Mouse (Mus musculus) heart, embryonic 11.5 days (tissue): ENCODE results near the gene Mrpl55. TPM values are rescaled to one million over a fixed set of nuclear protein-coding genes. Genes with fewer than 3 reads are reported as not detected.

Experiments
- ATAC-seq: fragments of 200-750 bp; cut with Nextera tagmentation; replicated peaks from 2 replicates; pipeline ENCODE4 v1.8.0; 2017; ENCODE audit warnings: moderate library complexity; ENCODE audit not compliant: insufficient number of reproducible peaks, low FRiP score, low TSS enrichment
- H3K27ac ChIP-seq: fragments of 300-500 bp; sonication (generic); 2 replicates; pipeline ENCODE4 v1.5.1; 2014; ENCODE audit warnings: mild to moderate bottlenecking, low read depth, low read length
- H3K27me3 ChIP-seq: fragments of 300-500 bp; sonication (generic); 2 replicates; pipeline ENCODE4 v1.6.1; 2014; ENCODE audit warnings: mild to moderate bottlenecking, low read length, mixed read lengths; ENCODE audit not compliant: control insufficient read depth, insufficient read depth
- H3K36me3 ChIP-seq: fragments of 300-500 bp; sonication (generic); 2 replicates; pipeline ENCODE4 v1.6.1; 2014; ENCODE audit warnings: mild to moderate bottlenecking, low read length, moderate library complexity, mixed read lengths; ENCODE audit not compliant: control insufficient read depth, insufficient read depth
- H3K4me1 ChIP-seq: fragments of 300-500 bp; sonication (generic); 2 replicates; pipeline ENCODE4 v1.6.1; 2014; ENCODE audit warnings: low read length; ENCODE audit not compliant: control insufficient read depth, insufficient read depth
- H3K4me2 ChIP-seq: fragments of 300-500 bp; sonication (generic); 2 replicates; pipeline ENCODE4 v1.6.1; 2014; ENCODE audit warnings: mild to moderate bottlenecking, moderate library complexity
- H3K4me3 ChIP-seq: fragments of 300-500 bp; sonication (generic); 2 replicates; pipeline ENCODE4 v1.5.1; 2014; ENCODE audit warnings: low read depth, low read length
- H3K9ac ChIP-seq: fragments of 300-500 bp; sonication (generic); 2 replicates; pipeline ENCODE4 v1.6.1; 2014; ENCODE audit warnings: mild to moderate bottlenecking, low read depth, low read length, moderate library complexity
- H3K9me3 ChIP-seq: fragments of 300-500 bp; sonication (generic); replicated peaks from 2 replicates; pipeline ENCODE4 v1.6.1; 2016; ENCODE audit warnings: low read length; ENCODE audit not compliant: control insufficient read depth
- WGBS: fragments of 180-500 bp; shearing (Covaris S2); extraction: QIAGEN DNeasy Blood & Tissue Kit; methylation state at CpG from one replicate; pipeline ENCODE4 v1.1.7; 2014; ENCODE audit not compliant: insufficient replicate concordance; 5-methylcytosine and 5-hydroxymethylcytosine counted together
- polyA plus RNA-seq: library from polyadenylated mRNA; unstranded; fragments of >200 nt; fragmentation: Nextera tagmentation; extraction: Ambion mirVana; gene quantifications from 2 replicates; pipeline ENCODE4 v1.2.1, GENCODE M21; 2014

The Mrpl55 gene
- polyA plus RNA-seq, 1 experiment from 2014 or later, result 102 TPM

DNA sequence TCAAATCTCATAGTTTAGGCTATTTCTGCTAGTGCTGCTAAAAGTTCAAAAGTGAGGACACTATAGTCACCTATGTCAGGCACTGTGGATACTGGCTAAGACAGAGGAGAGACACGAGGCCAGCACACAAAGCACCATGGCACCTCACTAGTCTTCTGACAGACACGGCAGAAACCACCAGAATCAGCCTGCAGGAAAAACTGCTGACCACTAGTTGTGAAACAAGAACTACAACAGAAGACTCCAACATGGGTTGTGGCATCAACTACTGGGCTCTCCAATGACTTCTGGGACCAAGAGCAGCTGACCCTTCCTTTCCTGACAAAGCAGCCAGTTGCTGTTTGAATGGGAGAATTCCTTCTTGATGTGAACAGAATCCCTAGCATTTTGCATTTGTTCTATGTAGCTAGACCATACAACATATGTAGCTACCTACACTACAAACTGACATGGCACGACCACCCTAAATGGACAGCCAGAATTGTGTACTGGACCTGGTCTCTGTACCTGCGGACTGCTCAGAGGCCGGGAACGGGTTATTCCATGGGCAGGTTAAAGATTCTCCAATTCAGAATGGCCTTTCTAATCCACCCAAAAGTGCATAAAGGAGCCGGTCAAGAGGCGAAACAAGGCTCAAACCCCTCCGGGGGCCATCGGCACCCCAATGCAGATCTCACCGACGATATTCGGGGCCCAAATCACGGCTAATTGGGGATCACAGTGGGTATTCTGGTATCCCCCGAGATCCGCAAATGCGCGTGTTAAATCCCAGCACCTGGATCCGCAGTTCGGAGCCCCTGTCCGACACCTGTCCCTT is 24.7 kb downstream of the Mrpl55 start:
- Histone ChIP-seq H3K36me3 (no peaks in the 10 kb centered on the region), H3K9me3 (no peaks in the 10 kb centered on the region), H3K27me3 (no peaks in the 10 kb centered on the region), H3K4me3 (peak overlapping the region; percentile 91), H3K9ac (peak overlapping the region; percentile 100), H3K4me2 (peak overlapping the region; percentile 91), H3K4me1 (peaks cover 42% of the 10 kb centered on the region), H3K27ac (peak overlapping the region; percentile 98)
- 3% methylated on average over 21 of the region's 21 CpGs for WGBS
- no peak for ATAC-seq

DNA sequence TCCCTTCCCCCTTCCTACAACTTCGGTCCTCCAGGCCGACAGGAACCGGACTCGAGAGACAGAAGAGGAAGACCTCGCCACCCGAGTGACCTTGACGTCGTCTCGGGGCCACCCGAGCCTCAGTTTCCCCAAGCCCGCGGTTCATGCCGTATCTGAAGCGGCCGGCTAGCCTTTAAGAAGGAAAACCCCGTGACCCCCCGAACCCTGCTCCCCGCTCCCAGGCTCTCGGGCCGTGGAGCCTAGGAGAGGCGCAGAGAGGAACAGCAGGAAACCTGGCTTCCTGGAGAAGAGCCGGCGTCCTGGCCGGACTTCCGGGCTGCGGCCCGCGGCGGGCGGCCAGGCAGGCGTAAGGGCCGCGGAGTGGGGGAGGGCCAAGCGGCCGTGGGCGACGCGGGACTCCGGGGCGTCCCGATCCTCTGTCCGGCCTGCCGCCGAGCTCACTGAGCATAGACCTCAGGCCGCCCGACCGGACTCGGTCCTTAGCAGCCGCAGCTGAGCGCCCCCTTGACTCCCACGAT is 25.4 kb downstream of the Mrpl55 start:
- WGBS, result under 1% methylated on average over 49 of the region's 51 CpGs
- H3K4me1 ChIP-seq, result peaks cover 39% of the 10 kb centered on the region
- H3K4me3 ChIP-seq, result peak overlapping the region; percentile 91
- H3K9me3 ChIP-seq, result no peaks in the 10 kb centered on the region
- peak overlapping the region; percentile 91 for H3K4me2 ChIP-seq
- peak overlapping the region; percentile 98 for H3K27ac ChIP-seq
- H3K36me3 ChIP-seq, result no peaks in the 10 kb centered on the region
- no peaks in the 10 kb centered on the region for H3K27me3 ChIP-seq
- peak overlapping the region; percentile 100 for H3K9ac ChIP-seq
- peak; percentile 67 for ATAC-seq

DNA sequence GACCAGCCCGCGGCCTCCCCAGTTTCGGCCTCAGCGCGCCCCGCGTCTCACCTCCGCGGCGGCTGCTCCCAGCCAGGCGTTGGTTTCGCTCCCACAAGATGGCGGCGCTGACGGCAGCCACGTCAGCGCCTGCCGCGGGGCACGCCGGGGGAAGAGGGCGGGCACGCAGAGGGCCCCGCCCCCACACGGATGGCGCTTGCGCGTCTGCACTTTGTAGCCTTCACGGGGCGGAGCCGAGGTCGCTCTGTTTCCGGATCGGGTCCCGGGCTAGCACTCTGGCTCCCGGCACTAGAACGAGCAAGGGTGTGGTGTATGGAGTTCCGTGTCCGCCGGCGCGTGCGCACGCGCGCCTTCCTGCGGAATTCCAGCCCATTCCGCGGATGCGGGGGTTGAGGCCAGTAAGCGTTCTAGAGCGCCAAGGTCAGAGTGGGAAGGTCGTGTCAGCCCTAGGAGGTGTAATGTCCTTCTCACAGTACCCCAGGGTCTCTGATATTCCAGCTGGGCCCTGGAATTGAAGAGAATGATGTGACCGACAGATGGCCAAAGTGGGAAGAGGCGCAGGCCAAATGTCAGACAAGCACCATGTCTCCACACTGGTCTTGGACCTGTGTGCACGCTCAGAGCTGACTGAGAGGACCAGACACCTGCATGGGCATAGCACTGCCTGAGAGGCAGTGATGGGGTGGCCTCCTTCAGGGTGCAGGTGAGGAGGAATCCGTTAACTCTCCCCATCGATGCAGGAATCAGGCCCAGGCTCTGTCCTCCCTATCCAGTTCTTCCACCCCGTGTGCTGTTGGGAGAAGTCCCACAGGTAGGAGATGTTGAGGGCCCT is 26.1 kb downstream of the Mrpl55 start, which contains the start of gene Arf1:
Gene Arf1 (minus strand): TSS at position 149 of the 832 bp plus-strand sequence.
- Histone ChIP-seq H3K9me3 (no peaks in the 10 kb centered on the region), H3K27ac (peak within 1 kb of the TSS; percentile 98), H3K4me2 (peak within 1 kb of the TSS; percentile 91), H3K4me1 (peaks cover 32% of the 10 kb centered on the region), H3K36me3 (no peaks in the 10 kb centered on the region), H3K27me3 (no peaks in the 10 kb centered on the region), H3K4me3 (peak within 1 kb of the TSS; percentile 91), H3K9ac (peak within 1 kb of the TSS; percentile 100)
- peak; percentile 94 for ATAC-seq
- WGBS, result 4% methylated on average over 59 of the region's 59 CpGs

DNA sequence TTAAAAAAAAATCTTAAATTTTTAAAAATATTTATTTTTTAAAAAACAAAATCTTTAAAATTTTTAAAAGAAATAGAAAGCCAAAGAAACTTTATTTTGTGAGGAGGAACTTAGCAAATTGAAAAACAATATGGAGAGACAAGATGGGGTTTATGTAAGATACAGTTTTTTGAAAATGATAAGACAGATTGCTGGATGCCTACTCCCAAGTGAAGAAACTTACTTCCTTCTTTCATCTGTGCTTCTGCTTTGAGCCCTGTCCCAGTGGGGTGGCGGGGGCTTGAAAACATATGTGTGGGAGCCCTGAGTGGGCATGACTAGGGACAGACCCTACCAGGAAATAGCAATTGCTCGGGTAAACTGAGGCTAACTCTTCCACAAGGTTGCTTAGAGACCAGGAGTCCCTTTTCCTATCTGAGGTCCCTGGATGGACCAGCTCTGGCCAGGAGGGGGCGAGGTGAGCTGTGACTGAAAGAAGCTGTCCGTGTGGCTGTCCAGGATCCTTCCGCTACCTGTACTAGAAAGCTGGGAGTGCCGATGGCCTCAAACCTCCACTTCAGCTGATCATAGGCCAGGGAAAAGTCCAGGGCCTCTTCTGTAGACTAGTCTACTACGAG is 28.0 kb downstream of the Mrpl55 start:
- 17% methylated on average over 7 of the region's 7 CpGs for WGBS
- Histone ChIP-seq H3K27ac (no peak overlapping the region), H3K4me1 (peaks cover 15% of the 10 kb centered on the region), H3K4me2 (no peak overlapping the region), H3K4me3 (no peak overlapping the region), H3K36me3 (no peaks in the 10 kb centered on the region), H3K9me3 (no peaks in the 10 kb centered on the region), H3K27me3 (no peaks in the 10 kb centered on the region), H3K9ac (no peak overlapping the region)
- ATAC-seq, result no peak

DNA sequence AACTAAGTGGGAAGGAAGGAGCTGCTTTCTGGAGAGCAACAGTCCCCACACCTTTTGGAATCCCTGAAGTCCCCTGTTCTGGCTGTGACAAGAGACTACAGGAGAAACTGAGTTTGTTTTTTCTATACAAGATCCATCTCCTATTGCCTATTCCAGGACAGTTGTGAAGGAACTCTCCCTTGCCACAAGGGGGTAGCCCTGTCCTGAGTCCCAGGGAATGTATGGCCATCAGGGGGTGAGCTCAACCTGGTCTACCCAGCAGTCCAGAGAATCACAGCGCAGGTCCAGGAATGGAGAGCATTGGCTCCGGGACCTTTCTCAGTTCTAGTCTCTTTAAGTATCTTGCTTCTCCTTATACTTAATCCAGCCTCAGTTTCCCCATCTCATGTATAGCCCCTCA is 30.5 kb downstream of the Mrpl55 start:
- no peak for ATAC-seq

DNA sequence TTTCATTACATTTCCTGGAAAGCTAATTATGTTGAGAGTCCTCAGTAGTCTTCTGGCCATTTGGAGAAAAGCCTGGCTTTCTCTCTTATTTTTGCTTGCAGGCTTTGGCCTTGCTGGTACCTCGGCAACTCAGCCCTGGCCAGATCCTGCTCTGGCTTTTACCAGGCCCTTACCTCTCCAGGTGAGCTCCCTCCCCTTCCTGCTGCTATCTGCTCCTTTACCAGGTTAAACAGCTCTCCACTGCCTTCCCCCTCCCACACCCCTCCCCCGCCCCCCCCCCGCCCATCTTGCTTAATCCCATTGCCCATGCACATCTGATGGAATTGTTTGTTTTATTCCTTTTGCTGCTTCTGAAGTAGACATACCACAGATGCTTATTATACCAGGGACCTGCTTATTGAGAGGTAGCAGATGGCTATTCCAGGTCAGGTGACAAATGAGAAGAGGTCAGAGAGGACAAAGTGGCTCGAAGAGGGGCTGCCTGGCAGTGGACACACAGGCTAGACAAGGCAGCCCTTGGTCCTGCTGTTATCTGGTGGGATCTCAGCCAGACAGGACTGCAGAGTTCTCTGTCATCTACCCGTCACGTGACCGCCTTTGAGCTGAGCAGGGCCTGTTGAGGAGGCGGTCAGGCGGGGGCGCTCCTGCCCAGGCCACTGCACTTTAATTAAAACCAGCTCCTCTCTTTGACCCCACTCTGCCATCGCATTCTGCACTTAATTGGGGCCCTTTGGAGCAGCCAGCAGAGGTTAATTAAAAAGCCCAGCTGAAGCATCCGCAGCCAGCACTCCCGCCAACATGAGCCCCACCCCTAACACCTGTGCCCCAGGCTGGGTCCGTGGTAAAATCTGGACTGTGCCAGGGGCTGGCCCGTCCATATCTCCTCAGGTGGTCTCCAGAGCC is 36.5 kb downstream of the Mrpl55 start:
- no peak overlapping the region for H3K27ac ChIP-seq
- peaks cover 46% of the 10 kb centered on the region for H3K27me3 ChIP-seq
- no peak overlapping the region for H3K9ac ChIP-seq
- peaks cover 7% of the 10 kb centered on the region; the same call in 1 of the 2 replicates for H3K4me1 ChIP-seq
- WGBS, result 5% methylated on average over 14 of the region's 15 CpGs
- peak; percentile 67; the same call in 1 of the 2 replicates for ATAC-seq
- no peak overlapping the region for H3K4me3 ChIP-seq
- H3K9me3 ChIP-seq, result no peaks in the 10 kb centered on the region
- H3K4me2 ChIP-seq, result no peak overlapping the region
- H3K36me3 ChIP-seq, result no peaks in the 10 kb centered on the region

More for the DNA sequence above, 30.5 kb downstream of the Mrpl55 start:
- no peak overlapping the region for H3K4me2 ChIP-seq
- no peaks in the 10 kb centered on the region for H3K9me3 ChIP-seq
- H3K9ac ChIP-seq, result no peak overlapping the region
- H3K4me1 ChIP-seq, result 0 out of 2 replicates have a peak, but pooled peaks cover 3% of the 10 kb centered on the region
- 52% methylated on average over 2 of the region's 2 CpGs for whole genome bisulfite sequencing
- no peaks in the 10 kb centered on the region for H3K36me3 ChIP-seq
- no peak overlapping the region for H3K27ac ChIP-seq
- no peak overlapping the region for H3K4me3 ChIP-seq
- peaks cover 3% of the 10 kb centered on the region; the same call in 1 of the 2 replicates for H3K27me3 ChIP-seq

DNA sequence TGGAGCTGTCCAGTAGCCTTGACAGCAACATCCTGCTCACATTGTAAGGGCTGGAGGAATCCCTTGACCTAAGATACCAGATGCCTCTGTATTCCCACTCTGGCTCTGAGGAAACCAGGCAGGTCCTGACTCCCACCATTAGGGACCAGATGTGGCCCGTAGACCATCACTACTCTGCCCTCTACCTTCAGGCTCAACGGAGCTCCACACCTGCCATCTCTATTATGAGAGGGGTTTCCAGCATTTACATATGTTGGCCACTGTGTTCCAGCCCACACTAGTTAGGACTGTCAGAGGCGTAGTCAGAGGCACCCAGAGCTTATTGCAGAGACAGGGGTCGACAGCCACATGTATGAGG is 37.1 kb downstream of the Mrpl55 start:
- 64% methylated on average over 4 of the region's 4 CpGs for WGBS
- Histone ChIP-seq H3K4me1 (peaks cover 7% of the 10 kb centered on the region; the same call in 1 of the 2 replicates), H3K36me3 (no peaks in the 10 kb centered on the region), H3K9me3 (no peaks in the 10 kb centered on the region), H3K27me3 (peaks cover 53% of the 10 kb centered on the region), H3K27ac (no peak overlapping the region), H3K9ac (no peak overlapping the region), H3K4me2 (no peak overlapping the region), H3K4me3 (no peak overlapping the region)
- ATAC-seq, result 0 out of 2 replicates have a peak, but pooled peaks have one; percentile 11
